Mouse (Mus musculus) layer of hippocampus, adult 2 months (tissue): ENCODE data around the gene Mgat4a. TPM values are rescaled to one million over a fixed set of nuclear protein-coding genes. Genes with fewer than 3 reads are reported as not detected.
A peak's percentile ranks its signal among the peaks of the same experiment; 100 is the strongest.
"Not testable (repeated sequence)": the region's sequence is repeated elsewhere in the genome, so short reads cannot be mapped to it uniquely, and the experiment has no call there.

ENCODE experiments used
- DNase-seq, 2 experiments: peaks; one replicate each; pipeline ENCODE4 v3.0.0; 2022; ENCODE audit warnings: low spot score in 2 of 2
- H3K27ac ChIP-seq: fragments of 200-600 bp; 2 replicates; pipeline ENCODE4 v1.8.1; 2022
- H3K4me3 ChIP-seq: fragments of 200-600 bp; 2 replicates; pipeline ENCODE4 v1.8.1; 2022; ENCODE audit warnings: mild to moderate bottlenecking
- CTCF ChIP-seq: fragments of 200-600 bp; conservative IDR thresholded peaks from 2 replicates; pipeline ENCODE4 v1.8.1; 2022; ENCODE audit warnings: antibody characterized with exemption, mild to moderate bottlenecking, moderate library complexity
- total RNA-seq, 2 experiments: library from RNA; stranded (reverse); gene quantifications; 2 replicates each; pipeline ENCODE4 v1.2.3; 2021

The Mgat4a gene
- total RNA-seq, 2 experiments from 2014 or later = 30.4 to 32.7 TPM

- Histone ChIP-seq H3K4me3 (no peak overlapping the region), H3K27ac (no peak overlapping the region)
- no peak for TF ChIP-seq CTCF
- no peak for DNase-seq
Measured at GRCm38 (mm10) chr1:37551986-37552385, 11.2 kb upstream of the Mgat4a start.

DNA sequence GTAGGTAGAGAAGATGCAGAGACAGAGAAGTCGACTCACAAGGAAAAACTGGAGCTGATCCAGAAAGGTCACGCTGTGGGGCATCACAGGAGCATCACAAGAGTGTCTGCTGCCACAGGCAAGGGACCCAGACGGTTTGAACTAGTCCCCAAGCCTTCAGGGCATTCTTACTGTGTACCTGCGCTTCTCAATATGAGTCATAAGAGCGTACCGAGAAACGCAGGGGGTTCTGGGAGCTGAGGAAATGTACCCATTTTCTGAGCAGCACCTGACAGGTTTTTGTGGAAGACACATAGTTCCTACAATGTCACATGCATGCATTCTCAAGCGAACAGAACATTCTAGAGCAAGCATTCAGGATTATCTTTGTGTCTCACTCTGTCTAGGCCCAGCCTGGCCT, 8.7 kb upstream of the Mgat4a start:
- H3K27ac ChIP-seq = no peak overlapping the region
- no peak for TF ChIP-seq CTCF
- no peak for DNase-seq
- H3K4me3 ChIP-seq = no peak overlapping the region

GRCm38 (mm10) chr1:37546398-37547051, 5.7 kb upstream of the Mgat4a start:
- no peak for TF ChIP-seq CTCF
- Histone ChIP-seq H3K27ac (no peak overlapping the region), H3K4me3 (no peak overlapping the region)
- no peak for DNase-seq

DNA sequence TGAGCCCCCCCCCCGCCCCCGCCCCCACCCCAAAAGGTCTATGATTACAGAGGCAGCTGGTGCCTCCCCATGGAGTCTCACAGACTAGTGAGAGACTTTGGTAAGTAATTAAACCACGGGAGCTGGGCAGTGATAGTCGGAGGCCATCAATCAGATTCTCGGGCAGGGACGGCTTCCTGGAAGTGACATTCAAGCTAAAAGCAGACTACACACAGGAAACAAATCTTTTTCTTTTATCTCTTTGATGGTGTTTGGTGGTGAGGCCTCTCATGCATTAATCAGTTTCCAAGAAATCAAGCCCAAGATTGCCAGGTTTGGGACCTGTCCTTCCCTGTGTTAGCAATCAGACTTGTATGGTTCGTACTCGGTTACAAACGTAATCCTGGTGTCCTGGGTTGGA, 3.4 kb upstream of the Mgat4a start:
- TF ChIP-seq CTCF = no peak
- Histone ChIP-seq H3K4me3 (no peak overlapping the region), H3K27ac (no peak overlapping the region)
- DNase-seq = no peak

DNA sequence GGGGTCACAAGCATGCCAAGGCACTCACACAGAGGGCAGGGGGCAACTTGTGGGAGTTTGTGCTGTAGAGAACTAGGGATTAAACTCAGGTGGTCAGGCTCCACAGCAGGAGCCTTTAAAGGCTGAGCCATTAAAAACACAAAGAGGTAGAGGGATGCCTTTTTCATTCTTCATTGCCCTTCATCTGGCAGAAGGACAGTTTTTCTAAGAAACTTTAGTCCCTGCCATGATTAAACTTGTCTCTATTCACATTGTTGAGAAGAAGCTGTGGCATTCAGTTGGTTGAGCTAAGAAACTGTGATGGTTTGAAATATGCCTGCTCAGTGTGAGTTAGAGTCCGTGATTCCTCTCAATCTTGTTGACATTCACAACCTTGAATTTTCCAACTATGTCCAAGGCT, 2.2 kb upstream of the Mgat4a start:
- no peak overlapping the region for H3K4me3 ChIP-seq
- no peak overlapping the region for H3K27ac ChIP-seq
- no peak for TF ChIP-seq CTCF
- no peak for DNase-seq

- peak overlapping the region; percentile 58 for H3K27ac ChIP-seq
- peak overlapping the region; percentile 86 for H3K4me3 ChIP-seq
- no peak for DNase-seq
- TF ChIP-seq CTCF = no peak
Measured at GRCm38 (mm10) chr1:37539968-37540809, 627 bp downstream of the Mgat4a start.

DNA sequence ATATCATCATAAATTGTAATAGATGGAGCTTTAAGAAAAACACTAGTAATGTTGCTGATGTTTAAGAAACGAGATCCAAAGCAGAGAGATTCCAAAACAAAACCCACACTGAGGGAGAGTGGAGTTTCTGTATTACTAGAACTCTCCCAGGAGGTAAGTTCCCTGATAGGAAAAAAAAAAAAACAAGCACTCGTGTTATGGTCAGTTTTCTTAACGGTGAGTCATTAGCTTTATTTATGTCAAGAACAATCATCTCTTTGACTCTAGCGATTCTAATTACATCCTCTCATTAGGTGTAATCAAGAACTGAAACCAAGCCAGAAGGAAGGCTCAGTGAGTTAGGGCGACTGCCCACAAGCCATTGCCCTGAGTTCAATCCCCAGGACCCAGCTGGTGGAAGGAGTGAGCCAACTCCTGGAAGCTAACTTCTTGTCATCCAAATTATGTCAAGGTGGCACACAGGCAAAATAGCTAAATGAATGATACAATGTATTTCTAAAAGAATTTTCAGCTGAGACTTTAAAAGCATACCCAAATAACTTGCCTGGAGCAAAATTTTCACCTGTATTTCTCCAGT, 6.2 kb downstream of the Mgat4a start:
- TF ChIP-seq CTCF = no peak
- DNase-seq = no peak
- Histone ChIP-seq H3K4me3 (no peak overlapping the region), H3K27ac (no peak overlapping the region)

DNA sequence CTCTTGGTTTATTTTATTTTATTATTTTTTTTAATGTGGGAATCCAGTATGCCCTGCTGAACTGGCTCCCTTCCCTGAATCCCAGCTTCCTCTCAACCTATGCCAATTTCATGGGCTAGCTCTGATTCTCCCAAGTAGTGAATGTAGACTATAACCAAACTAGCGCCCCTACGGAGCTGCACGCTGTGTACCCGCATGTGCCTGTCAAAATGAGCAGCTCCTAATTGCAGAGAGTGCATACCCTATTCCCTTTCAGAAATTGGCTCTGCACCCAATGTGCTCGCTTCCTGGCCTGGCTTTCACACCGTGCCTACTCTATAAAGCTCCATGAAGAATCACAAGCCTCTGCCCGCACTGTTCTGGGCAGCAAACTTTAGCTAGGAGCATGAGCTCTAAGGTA, 7.6 kb downstream of the Mgat4a start:
- TF ChIP-seq CTCF = no peak
- no peak overlapping the region for H3K4me3 ChIP-seq
- no peak overlapping the region for H3K27ac ChIP-seq
- no peak for DNase-seq

DNA sequence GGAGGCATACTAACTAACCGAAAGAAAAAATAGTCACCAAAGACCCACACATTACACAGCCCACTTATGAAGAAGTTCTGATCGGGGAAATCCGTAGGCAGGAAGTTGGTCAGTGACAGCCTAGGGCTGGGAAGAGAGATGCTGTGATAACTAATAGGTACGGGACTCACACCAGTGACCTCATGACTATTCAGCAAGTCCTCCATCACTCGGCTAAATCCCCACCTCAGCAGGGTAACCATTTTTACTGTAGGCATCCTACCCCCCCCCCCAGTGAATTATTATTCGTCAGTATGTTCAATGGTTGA, 8.3 kb downstream of the Mgat4a start:
- Histone ChIP-seq H3K4me3 (no peak overlapping the region), H3K27ac (no peak overlapping the region)
- no peak for TF ChIP-seq CTCF
- DNase-seq = no peak

- H3K4me3 ChIP-seq = no peak overlapping the region
- TF ChIP-seq CTCF = no peak
- no peak overlapping the region for H3K27ac ChIP-seq
- no peak for DNase-seq
Measured at GRCm38 (mm10) chr1:37531654-37532532, 8.9 kb downstream of the Mgat4a start.

GRCm38 (mm10) chr1:37530061-37530460, 10.8 kb downstream of the Mgat4a start:
- Histone ChIP-seq H3K4me3 (no peak overlapping the region), H3K27ac (no peak overlapping the region)
- TF ChIP-seq CTCF = no peak
- DNase-seq = no peak

GRCm38 (mm10) chr1:37526257-37526656, 14.6 kb downstream of the Mgat4a start:
- no peak for DNase-seq
- Histone ChIP-seq H3K4me3 (no peak overlapping the region), H3K27ac (no peak overlapping the region)
- no peak for TF ChIP-seq CTCF

DNA sequence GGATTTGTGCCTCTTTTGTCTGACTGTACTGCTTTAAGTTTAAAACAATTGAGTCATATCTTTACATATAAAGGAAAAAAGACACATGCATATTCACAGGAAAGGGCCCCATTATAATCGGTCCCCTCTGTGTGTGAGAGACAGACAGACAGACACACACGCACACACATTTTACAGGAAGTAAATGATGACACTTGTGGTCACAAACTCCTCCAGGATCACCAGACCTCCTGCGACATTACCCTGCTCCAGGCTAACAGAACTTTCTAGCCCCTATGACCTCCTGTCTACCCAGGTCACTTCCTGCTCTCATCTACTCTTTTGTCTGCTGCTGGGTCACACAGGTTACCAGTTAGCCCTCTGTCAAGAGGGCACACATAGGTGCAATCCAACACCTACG, 16.1 kb downstream of the Mgat4a start:
- no peak overlapping the region for H3K4me3 ChIP-seq
- H3K27ac ChIP-seq = no peak overlapping the region
- TF ChIP-seq CTCF = no peak
- DNase-seq = no peak

DNA sequence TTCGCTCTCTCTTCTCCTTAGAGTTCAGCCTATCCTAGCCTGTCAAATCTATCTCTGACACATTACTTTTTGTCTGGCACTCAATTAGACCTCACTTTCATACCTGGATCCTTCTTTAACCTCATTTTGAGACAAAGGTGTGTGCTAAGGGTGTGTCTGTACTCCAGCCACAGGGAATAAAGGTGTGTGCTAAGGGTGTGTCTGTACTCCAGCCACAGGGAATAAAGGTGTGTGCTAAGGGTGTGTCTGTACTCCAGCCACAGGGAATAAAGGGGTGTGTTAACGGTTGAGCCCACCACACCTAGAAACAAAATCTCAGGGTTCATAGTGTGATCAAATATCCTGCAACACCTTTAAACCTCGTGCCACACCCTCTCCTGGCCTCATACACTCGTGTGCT, 16.7 kb downstream of the Mgat4a start:
- not testable (repeated sequence) for DNase-seq, H3K27ac ChIP-seq, H3K4me3 ChIP-seq

DNA sequence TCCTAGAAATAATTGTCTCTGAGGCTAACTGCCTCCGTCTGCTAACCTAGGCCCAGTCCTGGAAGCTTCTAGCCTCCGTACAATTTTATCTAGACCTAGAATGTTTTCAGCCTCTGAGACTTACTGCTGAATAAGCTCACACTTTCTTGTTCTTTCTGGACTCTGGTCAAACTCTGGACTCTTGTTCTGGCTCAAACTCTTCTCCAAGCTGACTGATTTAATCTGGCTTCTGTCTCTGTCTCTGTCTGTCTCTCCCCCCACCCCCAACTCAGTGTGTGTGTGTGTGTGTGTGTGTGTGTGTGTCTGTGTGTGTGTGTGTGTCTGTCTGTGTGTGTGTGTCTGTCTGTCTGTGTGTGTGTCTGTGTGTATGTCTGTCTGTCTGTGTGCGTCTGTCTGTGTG, 17.3 kb downstream of the Mgat4a start:
- H3K4me3 ChIP-seq, DNase-seq: not testable (repeated sequence)

More for the DNA sequence above, 17.3 kb downstream of the Mgat4a start:
- H3K27ac ChIP-seq = not testable (repeated sequence)
